Mouse (Mus musculus): ENCODE measurements around the gene Pih1d2.

GRCm38 (mm10) chr9:50594794-50595417 is 22.2 kb upstream of the Pih1d2 start:
- TF ChIP-seq CTCF (IDR thresholded peaks at IDR 0.05; ENCODE audit: insufficient read depth, low read depth, low read length) (no peak), POLR2A (IDR thresholded peaks at IDR 0.05; ENCODE audit: insufficient read depth, low read depth, low read length) (no peak)

Measured in olfactory bulb, adult 2 months (tissue).